Mouse (Mus musculus): ENCODE data around the gene Ift52.
A peak's percentile ranks its signal among the peaks of the same experiment; 100 is the strongest.

The Ift52 gene

DNA sequence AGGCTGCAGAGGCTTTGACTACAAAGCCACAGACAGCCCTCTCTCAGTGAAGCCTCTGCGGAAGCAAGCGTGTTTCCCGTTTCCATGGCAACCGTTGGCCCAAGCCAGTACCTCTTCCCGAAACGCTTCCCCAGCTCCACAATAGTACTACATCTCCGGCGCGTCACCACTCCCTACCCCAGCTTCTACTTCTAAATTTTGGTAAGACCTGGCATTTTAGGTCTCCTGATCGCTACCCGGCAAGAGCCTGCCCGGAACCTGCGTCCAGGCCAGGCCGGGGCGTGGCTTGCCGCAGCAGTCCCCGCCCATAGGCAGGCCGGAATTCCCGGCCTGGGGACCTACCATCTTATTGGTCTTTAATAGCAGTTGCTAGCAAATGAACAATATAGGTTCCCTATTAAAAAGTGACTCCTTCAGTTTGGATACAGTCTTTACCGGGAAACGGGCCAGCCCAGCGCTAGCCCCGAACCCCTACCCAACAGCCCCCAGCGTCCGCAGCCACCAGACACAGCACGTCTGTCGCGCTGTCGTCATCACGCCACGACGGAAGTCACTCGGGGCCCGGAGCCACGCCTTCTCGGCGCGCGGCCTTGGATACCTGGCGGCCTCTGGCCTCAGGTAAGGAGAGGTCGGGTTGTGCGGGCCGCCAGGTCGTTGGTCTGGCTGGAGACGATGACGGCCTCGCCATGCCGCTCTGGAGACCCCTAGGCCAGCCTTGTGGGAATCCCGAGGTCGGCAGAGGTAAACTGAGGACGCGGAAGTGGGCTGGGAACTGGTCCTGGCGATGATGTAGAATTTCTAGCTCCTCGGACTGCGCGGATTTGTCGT is at the start of gene Ift52:
Ift52 (plus strand) TSS at position 439 of the 828 bp plus-strand sequence.
- peak; percentile 89 for DNase-seq (ENCODE audit: low spot score)

DNA sequence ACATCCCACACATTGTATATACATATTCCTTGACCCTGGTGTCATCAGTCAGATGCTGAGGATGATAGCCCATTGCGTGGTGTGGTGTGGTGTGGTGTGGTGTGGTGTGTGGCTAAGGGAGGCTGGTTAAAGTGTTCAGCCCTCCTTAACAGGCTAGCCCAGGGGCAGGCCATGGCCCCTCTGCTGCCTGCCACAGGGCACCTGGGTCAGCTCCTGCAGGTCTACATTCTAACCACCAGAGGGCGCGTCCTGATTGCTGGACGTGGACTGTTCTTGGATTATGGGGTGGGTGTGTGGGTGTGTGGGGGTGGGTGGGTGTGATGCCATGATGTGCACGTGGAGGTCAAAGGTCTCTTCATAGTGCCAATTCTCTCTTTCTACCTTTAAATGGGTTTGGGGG is 48.8 kb upstream of the Ift52 start:
- peak; percentile 25 for DNase-seq (ENCODE audit: low spot score)

DNA sequence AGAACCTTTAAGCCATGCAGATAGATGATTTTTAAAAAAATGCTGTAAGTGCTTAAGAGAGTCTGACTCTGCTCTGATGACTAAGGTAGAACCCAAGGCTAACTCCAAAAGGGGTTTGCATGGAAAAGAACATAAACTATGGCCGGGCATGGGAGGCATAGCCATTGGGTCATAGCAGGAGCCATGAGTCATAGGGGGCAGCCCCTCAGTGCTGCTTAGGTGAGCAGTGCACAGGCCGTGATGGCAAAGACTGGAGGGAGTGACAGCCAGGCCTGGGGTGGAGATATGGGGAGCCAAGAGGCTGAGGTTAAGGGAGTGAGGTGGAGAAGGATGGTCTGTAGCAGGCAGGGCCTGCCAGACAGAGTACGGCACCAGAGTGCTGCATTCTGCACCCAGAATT is 48.1 kb upstream of the Ift52 start:
- no peak for DNase-seq (ENCODE audit: low spot score)

DNA sequence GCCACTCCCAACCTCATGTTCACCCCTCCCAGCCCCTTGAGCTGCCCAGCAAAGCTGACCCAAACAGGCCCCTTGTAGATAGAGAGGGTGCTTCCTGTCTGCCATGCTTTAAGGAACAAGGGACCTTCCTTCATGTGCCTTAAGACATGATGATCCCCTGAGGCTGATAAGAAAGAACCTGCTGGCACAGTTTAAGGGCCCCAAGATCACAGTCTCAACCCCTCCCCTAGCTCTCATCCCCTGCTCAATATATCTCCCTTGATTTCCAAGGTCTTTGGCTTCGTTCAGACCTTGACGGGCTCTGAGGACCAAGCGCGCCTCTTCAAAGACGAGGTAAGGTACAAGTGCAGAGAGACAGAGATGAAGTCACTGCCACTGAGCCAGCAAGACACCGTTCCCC is 46.3 kb upstream of the Ift52 start:
- DNase-seq (ENCODE audit: low spot score): no peak

DNA sequence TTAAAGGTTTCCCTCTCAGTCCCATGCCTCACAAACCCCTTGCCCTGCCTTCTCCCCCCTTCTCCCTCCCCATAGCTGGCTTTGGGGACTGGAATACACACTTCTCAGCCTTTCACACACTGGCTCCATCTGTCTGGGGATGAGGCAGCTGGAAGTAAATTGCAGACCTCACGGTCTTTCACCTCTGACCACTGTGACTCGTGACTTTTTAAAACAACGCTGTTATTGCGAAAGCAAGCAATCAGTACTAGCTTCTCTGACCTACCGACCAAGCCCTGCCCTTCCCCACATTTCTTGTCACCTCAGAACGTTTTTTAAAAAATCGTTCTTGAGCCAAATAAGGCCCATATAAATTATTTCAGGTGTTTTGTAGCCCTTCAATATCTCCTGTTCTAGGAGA is 44.4 kb upstream of the Ift52 start:
- no peak for DNase-seq (ENCODE audit: low spot score)

DNA sequence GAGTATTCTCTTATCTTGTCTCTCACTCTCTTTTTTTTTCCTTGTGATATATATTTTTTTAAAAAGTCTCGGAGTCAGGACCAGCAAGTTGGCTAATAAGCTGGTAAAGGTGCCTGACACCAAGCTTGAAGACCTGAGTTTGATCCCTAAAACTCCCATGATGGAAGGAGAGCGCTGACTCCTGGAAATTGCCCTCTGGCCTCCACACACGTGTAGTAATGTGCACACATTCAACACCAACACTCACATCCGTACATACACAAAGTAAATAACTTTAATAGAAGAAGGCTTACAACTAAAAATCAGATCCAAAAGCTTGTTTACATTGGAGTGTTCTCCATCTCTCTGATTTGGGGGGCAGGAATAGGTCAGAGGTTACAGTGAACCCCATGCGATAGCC is 43.9 kb upstream of the Ift52 start:
- DNase-seq (ENCODE audit: low spot score): no peak

DNA sequence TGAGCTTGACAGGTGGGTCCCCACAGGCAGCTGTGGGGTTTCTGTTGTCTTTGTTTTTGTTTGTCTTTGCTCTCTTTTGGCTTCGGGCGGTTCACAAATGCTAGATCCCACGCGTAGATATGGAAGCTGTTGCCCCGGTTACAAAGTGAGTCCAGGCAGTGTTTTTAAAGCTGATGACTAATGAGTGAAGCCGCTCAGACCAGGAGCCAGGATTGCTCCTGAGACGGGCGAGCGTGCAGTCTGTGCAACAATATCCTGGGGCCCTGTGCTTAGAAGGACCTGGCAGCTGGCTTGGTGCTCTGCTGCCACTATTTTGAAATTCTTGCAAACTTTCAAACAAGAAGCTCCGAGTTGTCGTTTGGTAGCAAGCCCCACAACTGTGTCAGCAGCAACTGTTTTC is 43.5 kb upstream of the Ift52 start:
- DNase-seq (ENCODE audit: low spot score): no peak

DNA sequence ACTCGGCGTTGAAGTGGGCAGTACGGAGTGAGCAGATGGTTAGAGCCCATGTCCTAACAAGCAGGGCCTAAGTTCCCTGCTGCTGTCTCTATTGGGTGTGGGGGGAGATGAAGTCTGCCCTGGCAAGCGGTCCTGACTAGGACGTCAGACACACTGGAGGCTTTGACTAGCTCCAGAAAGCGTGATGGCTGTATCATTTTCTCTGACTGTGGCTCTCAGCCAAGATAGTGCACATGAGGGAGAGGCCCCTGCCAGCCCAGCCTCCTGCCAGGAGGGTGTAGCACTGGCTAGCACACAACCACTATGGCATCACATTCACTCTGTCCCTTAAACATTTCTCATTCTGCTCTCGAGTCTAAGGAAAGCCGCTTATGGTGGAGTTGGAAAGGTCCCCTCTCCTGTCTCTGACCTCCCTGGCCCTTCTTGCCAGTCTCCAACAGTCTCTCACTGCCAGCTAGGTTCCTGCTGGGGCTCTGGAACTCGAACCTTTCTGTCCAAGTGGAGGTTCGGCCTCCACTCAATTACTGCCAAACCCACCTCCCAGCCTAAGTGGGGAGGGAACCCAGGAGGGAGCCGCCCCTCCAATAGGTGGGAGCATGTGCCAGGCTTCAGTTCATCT is 41.9 kb upstream of the Ift52 start:
- DNase-seq (ENCODE audit: low spot score): no peak

DNA sequence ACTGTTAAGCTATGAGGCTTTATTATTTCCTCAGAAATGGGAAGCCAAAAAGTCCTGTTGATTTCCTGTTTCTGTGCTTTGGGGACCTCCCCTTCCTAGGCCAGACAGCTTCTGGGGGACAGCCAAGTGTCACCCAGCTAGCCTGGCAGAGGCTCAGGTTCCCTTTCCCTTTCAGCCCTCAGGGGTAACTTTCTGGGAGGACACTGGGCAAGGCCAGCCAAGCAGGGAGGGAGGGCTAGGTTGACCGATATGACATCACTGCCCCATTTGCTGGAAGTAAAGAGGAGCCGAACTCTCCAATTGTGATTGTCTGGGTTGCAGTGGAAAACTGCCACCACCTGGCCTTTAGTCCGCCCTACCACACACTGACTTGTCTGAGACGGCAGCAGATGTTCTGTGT is 41.2 kb upstream of the Ift52 start:
- no peak for DNase-seq (ENCODE audit: low spot score)

DNA sequence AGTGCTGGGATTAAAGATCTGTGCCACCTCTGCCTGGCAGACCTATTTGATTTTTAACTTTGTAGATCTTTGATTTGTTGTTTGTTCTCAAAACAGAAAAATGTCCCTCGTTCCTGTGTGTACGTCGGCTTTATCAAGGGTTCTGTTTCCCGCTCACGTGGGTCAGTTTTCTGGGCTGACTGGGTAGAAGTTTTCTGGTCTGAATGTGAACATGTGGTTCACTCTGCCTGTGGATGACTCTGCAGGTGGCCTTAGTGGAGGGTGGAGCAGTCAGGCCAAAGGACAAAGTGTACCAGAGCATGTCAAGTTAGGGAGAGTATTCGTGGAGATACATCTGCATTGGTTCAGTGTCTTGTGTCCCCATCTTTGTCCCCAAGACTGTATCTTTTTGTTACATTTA is 32.8 kb upstream of the Ift52 start:
- no peak for DNase-seq (ENCODE audit: low spot score)

DNA sequence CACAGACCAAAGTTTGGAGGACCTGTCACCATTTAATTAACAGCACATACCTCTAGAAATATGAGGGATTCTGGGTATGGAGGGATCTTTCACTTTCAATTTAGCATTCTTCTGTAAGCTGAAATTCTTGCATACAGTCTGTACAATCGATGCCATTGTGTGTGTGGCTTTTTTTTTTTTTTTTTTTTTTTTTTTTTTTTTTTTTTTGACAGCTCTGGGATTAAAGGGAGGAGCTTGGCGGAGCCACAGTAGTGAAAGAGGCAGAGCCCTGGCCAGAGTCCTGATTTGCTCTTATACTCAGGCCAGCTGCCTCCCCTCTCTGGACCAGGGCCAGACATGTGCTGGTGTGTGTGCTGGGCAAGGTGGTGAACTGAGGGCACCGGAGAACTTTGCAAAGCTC is 31.2 kb upstream of the Ift52 start:
- DNase-seq (ENCODE audit: low spot score): peak; percentile 48

DNA sequence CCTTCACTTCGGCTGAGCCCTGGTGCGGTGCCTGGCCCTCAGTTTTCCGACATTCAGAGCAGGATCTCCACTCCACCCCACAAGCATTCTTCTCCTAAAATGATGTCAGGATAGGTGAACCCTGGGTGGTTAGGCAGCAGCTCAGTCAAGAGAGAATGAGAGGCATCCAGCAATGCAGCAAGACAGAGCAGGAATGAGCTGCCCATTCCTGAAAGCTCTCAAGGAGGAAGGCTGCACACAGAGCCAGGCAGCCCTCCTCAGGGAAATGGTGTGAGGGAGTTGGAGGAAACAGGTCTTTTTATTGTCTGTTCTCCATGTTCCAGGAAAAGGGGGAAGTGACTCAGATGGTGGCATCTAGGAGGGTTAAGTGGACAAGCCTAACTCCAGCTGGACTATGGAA is 30.4 kb upstream of the Ift52 start:
- DNase-seq (ENCODE audit: low spot score): no peak

DNA sequence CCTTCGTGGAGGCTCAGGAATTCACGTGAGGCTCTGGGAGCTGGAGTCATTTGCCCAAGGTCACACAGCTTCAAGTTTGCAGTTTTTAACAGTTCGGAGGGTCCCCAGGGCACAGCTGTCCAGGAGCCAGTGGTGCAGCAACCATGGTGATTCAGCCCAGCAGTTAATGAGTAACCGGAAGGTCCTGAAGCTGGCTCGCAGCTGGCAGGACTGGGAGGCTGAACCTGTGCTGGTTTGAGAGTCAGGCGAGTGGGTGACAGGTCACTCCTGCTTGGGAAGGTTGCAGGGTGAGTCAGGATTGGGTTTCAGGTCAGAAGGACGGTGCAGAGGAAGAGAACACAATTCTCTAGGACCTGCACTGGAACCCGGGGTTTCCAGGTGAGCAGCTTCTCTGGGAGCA is 29.9 kb upstream of the Ift52 start, which contains the start of gene Sgk2:
Sgk2 (plus strand) TSS at position 113 of the 400 bp plus-strand sequence.
- no peak for DNase-seq (ENCODE audit: low spot score)

DNA sequence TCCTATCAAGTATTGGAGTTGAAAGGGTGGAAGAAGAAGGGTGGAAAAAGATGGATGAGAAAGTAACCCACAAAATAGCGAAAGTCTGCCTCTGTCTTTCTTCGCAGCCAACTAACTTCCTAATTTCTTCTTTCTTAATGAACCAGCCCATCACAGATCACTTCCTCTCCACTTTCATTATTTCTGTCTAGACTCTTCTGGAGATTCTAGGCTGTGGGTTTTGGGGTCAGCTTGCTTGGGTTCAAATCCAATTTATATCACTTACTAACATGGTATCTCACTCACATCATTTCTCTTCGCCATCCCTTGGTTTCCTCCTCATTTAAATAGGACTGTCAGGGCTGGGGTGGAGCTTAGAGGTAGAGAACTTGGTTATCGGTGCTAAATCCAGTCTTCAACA is 28.9 kb upstream of the Ift52 start:
- no peak for DNase-seq (ENCODE audit: low spot score)

DNA sequence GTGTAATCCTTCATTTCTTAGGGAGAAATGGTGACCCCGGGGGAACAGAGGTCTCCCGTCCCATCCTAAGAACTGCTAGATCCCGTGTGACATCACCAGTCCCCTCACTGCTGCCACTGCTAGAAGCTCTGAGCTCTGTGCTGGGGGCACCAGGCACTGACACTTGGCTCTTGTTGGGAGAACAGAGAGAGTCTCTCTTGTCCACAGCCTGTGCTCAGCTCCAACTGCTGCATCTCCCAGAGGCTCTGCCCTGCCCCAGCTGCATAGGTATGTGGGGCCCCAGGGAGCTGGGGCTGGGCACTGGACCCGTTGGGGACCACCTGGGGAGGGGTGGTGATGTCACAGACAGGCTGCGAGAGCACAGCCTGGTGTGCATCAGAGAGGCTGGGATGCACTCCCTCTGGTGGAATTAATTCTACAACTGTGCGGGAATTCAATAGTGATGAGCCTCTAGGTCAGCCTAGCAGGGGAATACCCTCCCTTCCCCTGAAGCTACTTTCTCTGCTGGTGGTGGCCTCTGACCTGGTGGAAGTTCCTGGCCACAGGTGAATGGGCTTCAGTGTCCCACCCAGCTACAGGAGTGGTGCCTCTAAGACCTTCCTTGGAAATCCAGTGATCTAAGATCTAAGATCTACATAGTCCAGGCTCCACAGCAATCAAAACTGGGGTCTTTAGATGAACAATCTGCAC is 25.6 kb upstream of the Ift52 start:
- DNase-seq (ENCODE audit: low spot score): no peak

DNA sequence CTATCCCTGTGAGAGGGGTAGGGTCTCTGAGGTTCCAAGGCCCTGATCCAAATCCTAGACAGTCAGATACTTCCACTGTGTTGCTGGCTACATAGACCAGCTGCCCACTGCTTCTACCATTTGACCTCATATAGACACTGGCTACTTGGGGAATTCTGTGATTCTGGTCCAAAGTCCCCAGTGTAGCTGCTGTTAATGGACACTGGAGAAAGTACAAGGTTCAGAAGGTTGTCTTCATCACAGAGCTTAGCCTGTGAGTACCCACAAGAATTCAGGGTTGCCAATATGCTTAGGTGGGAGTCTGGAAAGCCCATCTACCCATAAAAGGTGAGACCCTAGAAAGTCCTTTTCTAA is 25.1 kb upstream of the Ift52 start:
- DNase-seq (ENCODE audit: low spot score): no peak

DNA sequence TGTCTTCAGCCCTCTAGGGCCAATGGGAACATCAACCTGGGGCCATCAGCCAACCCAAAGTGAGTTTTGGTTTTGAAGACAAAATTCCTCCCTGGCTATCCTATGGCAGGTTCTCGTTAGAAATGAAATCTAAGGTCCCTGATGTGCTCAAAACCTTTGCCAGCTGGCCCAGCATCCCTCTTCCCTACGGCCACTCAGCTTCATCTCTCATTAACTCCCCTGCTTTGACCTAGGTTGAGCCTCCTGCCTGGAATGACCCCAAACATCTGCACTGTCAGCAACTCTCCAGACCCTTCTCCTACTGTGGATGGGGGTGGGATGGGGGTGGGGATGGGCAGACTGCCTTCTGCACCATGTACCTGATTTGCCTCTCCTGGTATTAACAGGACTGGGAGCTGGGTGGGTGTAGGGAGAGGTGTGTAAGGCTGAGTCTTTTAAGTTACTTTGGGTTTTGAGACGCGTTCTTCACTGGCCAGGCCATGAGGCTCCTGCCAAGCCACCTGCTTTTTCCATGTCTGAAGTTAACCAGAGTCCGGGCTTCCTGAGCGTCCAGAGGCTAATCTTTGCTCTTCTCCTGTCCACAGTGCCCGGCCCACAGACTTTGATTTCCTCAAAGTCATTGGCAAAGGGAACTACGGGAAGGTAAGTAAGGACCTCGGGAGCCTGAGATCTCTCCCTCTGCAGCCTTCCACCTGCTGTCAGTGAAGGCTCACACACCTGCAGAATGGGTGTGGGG is 23.1 kb upstream of the Ift52 start:
- DNase-seq (ENCODE audit: low spot score): no peak

DNA sequence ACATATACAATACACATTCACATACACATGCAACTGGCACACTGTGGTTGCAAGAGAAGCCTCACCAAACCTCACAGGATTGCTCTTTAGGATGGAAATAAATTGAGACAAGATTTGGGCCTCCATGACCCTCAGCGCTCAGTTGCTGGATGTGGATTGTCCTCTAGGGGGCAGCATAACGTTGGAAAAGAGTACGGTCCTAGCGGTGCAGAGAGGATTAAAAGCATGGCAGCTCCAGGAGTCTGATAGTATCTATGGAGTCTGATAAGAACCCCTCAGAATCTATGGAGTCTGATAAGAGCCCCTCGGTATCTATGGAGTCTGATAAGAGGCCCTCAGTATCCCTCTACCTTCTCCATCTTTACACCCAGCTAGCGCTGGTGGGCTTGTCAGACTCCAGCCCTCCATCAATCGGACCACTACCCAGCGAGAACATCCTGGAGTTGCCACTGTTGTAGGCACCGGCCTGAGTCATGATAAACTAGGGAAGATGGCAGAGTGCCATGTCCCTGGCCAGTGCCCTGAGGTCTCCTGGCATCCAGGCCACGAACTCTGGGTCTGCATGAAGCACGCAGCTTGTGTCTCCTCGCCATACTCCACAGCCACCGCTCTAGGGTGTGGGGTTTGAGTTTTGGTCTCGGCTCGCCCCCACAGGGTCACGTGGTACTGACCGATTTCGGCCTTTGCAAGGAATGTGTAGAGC is 18.5 kb upstream of the Ift52 start:
- DNase-seq (ENCODE audit: low spot score): peak; percentile 43

DNA sequence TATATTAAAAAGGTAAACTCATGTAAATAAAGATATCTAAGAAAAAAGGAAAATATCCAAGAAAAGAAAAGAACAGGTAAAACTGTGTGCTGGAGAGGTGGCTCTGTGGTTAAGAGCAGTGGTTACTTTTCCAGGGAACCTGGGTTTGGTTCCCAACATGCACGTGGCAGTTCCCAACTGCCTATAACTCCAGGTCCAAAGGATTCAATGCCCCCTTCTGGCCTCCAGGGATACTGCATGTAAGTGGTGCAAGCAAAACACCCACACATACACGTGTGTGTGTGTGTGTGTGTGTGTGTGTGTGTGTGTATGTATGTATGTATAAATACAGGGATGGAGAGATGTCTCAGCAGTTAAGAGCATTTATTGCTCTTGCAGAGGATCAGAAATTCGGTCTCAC is 17.4 kb upstream of the Ift52 start:
- DNase-seq (ENCODE audit: low spot score): no peak

DNA sequence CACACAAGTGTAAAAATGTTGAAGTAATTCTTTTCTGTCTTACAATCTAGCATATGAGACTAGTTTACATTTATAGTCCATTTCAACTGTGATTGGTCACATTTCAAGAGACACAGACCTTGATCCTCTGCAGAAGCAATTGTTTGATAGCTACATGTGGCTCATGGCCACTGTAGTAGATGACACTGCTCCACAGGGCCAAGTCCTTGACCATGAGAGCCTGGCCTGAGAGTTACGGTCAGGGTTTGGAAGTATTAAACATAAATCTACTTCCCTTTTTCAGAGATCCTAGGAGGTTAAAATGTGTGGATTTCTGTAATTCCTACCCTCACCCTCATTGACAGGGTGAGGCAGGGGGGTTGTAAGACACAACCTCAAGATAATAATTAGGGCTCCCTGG is 16.1 kb upstream of the Ift52 start:
- no peak for DNase-seq (ENCODE audit: low spot score)

DNA sequence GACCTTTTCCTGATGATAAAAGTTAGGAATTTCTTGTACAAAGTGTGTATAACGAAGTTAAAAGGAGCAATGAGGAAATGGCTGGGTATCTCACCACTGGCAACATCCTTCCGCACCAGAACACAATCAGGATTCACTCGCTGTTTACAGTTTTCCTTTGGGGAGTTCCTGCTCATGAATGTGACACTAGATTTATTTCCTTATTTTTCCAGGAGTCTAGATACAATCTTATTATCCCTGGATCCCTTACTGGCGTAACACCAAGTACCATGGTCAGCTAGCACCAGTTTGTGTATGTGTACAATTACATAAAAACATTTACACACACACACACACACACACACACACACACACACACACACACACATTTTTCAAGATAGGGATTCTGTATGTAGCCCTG is 9.9 kb upstream of the Ift52 start:
- no peak for DNase-seq (ENCODE audit: low spot score)

DNA sequence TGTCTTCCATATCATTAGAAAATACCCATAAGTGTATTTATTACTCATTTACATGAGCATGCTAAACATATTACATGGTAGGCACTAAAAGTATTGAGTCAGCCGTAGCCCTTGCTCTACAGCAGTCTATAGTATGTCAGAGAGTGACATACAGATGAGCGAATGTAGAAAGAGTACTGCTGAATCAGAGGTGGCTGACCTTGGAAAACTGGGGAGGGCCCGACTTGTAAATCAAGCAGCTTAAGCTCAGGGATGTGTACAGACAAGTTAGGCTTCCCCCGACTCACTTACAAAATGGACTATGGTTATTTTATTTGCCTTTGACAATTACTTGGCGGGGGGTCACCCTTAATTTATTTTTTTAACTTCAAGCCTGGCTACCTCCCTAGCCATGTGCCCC is 14.1 kb downstream of the Ift52 start:
- no peak for DNase-seq (ENCODE audit: low spot score)

Data from ovary, postnatal 36 days (tissue).